Mouse (Mus musculus) layer of hippocampus, adult 6 months (tissue): ENCODE measurements around the gene Bag6. TPM values are rescaled to one million over a fixed set of nuclear protein-coding genes. Genes with fewer than 3 reads are reported as not detected.

Experiments used
- long read RNA-seq, 2 experiments: library from polyadenylated mRNA; unstranded; transcript quantifications; one replicate each; pipeline ENCODE4 v2.0.0; 2019 to 2020
- polyA plus RNA-seq: library from polyadenylated mRNA; unstranded; fragments of <200 nt; fragmentation: Nextera tagmentation; gene quantifications from 2 replicates; pipeline ENCODE4 v1.2.3, GENCODE M21; 2021

Gene Bag6
- polyA plus RNA-seq = 68.3 and 90.8 TPM in 2 replicates
- long read RNA-seq, experiment 1, partial matches to known transcripts = 25 of 28 reads
- long read RNA-seq, experiment 1, other reads (novel, unspliced or antisense) = 3 of 28 reads
- long read RNA-seq, experiment 2, partial matches to known transcripts = 20 of 33 reads
- long read RNA-seq, experiment 2, other reads (novel, unspliced or antisense) = 12 of 33 reads

GRCm38 (mm10) chr17:35134801-35135590, at the start of gene Bag6:
Bag6 (plus strand) TSS chr17:35135178.

GRCm38 (mm10) chr17:35085208-35085865, 49.6 kb upstream of the Bag6 start, which contains the start of gene Ly6g6f:
Ly6g6f (minus strand) TSS chr17:35085610.

GRCm38 (mm10) chr17:35088825-35089644, 45.9 kb upstream of the Bag6 start, which contains the start of gene Abhd16a:
Abhd16a (plus strand) TSS chr17:35089263.

GRCm38 (mm10) chr17:35108097-35108496, 26.9 kb upstream of the Bag6 start, which contains the start of gene Ly6g5c:
Ly6g5c (plus strand) TSS chr17:35108279.

GRCm38 (mm10) chr17:35115046-35116019, 19.6 kb upstream of the Bag6 start, which contains the start of gene Ly6g5b:
Ly6g5b (minus strand) TSS chr17:35115428.

GRCm38 (mm10) chr17:35121143-35121799, 13.7 kb upstream of the Bag6 start, which contains the start of gene Gpank1:
Gpank1 (plus strand) TSS chr17:35121455.

GRCm38 (mm10) chr17:35121871-35122303, 13.1 kb upstream of the Bag6 start, which contains the start of gene Csnk2b:
Csnk2b (minus strand) TSS chr17:35122053.

GRCm38 (mm10) chr17:35126206-35126611, 8.8 kb upstream of the Bag6 start, which contains the start of gene D17H6S53E:
D17H6S53E (plus strand) TSS chr17:35126373.

GRCm38 (mm10) chr17:35131500-35132173, 3.3 kb upstream of the Bag6 start, which contains the start of gene Apom:
Apom (minus strand) TSS chr17:35132050.

GRCm38 (mm10) chr17:35164568-35165450, 29.8 kb downstream of the Bag6 start, which contains the start of gene Prrc2a:
Prrc2a (minus strand) TSS chr17:35164897.

GRCm38 (mm10) chr17:35175968-35176367, 41.0 kb downstream of the Bag6 start, which contains the start of gene Aif1:
Aif1 (minus strand) TSS chr17:35176068.

GRCm38 (mm10) chr17:35187959-35188610, 53.1 kb downstream of the Bag6 start, which contains the start of gene Lst1:
Lst1 (minus strand) TSS chr17:35188439.

GRCm38 (mm10) chr17:35193881-35194843, 59.2 kb downstream of the Bag6 start, which contains the start of gene Ltb:
Ltb (plus strand) TSS chr17:35194439.

